Mouse (Mus musculus): ENCODE results near the gene Atp8a1. TPM values are rescaled to one million over a fixed set of nuclear protein-coding genes. Genes with fewer than 3 reads are reported as not detected.

Atp8a1 gene
- polyA plus RNA-seq, 1 experiment, result 27.8 TPM

DNA sequence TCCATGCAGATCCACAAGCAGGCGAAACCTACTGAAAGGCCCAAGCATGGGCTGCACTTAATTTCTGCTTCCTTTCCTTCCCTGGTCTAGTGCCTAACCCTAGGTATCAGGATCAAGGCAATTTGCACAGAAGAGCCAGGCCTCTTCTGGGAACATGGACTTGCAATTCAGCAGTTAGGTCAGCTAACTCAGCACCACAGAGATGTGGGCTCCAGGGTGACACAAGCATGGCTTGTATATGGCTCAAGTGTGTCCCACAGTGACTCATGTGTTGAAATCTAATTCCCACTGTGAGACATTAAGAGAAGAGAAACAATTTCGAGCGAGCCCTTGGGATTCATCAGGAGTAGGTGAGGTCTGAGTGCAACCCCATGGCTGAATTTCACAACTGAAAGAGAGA, 18.9 kb downstream of the Atp8a1 start:
- DNase-seq, result no peak
- TF ChIP-seq POLR2A (IDR thresholded peaks at IDR 0.05; ENCODE audit: control insufficient read depth, extremely low read depth, insufficient read depth, low read length, poor library complexity) (no peak), CTCF (IDR thresholded peaks at IDR 0.05; ENCODE audit: borderline replicate concordance, control insufficient read depth, extremely low read depth, insufficient read depth, low read length, poor library complexity) (no peak)
- Histone ChIP-seq H3K27me3 (ENCODE audit: control insufficient read depth, insufficient read depth, low read length) (no peaks in the 10 kb centered on the region), H3K36me3 (ENCODE audit: control insufficient read depth, insufficient read depth, low read length) (no peaks in the 10 kb centered on the region), H3K4me1 (replicated peaks; ENCODE audit: control insufficient read depth, insufficient read depth, low read length) (peaks cover 11% of the 10 kb centered on the region), H3K27ac (ENCODE audit: control insufficient read depth, insufficient read depth, low read length) (no peak overlapping the region), H3K4me3 (ENCODE audit: control insufficient read depth, insufficient read depth, low read length) (no peak overlapping the region)
- WGBS, result 96% methylated on average over 3 of the region's 3 CpGs

DNA sequence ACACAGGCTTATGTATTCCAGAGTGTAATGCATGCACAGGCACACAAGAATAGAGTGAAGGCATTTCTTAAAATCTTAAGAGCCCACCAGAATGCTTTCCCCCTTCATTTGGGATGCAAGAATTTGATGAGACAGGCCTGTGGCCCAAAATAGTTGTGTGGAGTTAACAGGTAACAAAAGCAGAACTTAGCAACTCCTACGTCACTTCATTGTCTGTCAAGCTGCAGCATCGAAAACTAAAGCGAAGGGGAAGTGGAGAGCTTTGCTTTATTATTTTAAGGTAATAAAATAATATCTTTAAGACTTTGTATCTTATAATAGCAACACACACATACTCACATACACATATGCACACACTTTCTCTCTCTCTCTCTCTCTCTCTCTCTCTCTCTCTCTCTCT, 20.3 kb downstream of the Atp8a1 start:
- Histone ChIP-seq H3K27me3 (ENCODE audit: control insufficient read depth, insufficient read depth, low read length) (no peaks in the 10 kb centered on the region), H3K4me1 (replicated peaks; ENCODE audit: control insufficient read depth, insufficient read depth, low read length) (peaks cover 11% of the 10 kb centered on the region), H3K36me3 (ENCODE audit: control insufficient read depth, insufficient read depth, low read length) (no peaks in the 10 kb centered on the region), H3K27ac (ENCODE audit: control insufficient read depth, insufficient read depth, low read length) (no peak overlapping the region), H3K4me3 (ENCODE audit: control insufficient read depth, insufficient read depth, low read length) (no peak overlapping the region)
- no peak for TF ChIP-seq CTCF (IDR thresholded peaks at IDR 0.05; ENCODE audit: borderline replicate concordance, control insufficient read depth, extremely low read depth, insufficient read depth, low read length, poor library complexity)
- TF ChIP-seq POLR2A (IDR thresholded peaks at IDR 0.05; ENCODE audit: control insufficient read depth, extremely low read depth, insufficient read depth, low read length, poor library complexity), result no peak
- no peak for DNase-seq
- 94% methylated on average over 3 of the region's 3 CpGs for WGBS

GRCm38 (mm10) chr5:67826278-67826677, 21.0 kb downstream of the Atp8a1 start:
- H3K36me3 ChIP-seq (ENCODE audit: control insufficient read depth, insufficient read depth, low read length), result no peaks in the 10 kb centered on the region
- no peak overlapping the region for H3K4me3 ChIP-seq (ENCODE audit: control insufficient read depth, insufficient read depth, low read length)
- no peaks in the 10 kb centered on the region for H3K27me3 ChIP-seq (ENCODE audit: control insufficient read depth, insufficient read depth, low read length)
- DNase-seq, result no peak
- no peak overlapping the region for H3K27ac ChIP-seq (ENCODE audit: control insufficient read depth, insufficient read depth, low read length)
- WGBS, result 92% methylated on average over 9 of the region's 9 CpGs
- TF ChIP-seq POLR2A (IDR thresholded peaks at IDR 0.05; ENCODE audit: control insufficient read depth, extremely low read depth, insufficient read depth, low read length, poor library complexity) (no peak), CTCF (IDR thresholded peaks at IDR 0.05; ENCODE audit: borderline replicate concordance, control insufficient read depth, extremely low read depth, insufficient read depth, low read length, poor library complexity) (no peak)
- peaks cover 8% of the 10 kb centered on the region for H3K4me1 ChIP-seq (replicated peaks; ENCODE audit: control insufficient read depth, insufficient read depth, low read length)

- H3K27me3 ChIP-seq (ENCODE audit: control insufficient read depth, insufficient read depth, low read length), result no peaks in the 10 kb centered on the region
- no peak overlapping the region for H3K27ac ChIP-seq (ENCODE audit: control insufficient read depth, insufficient read depth, low read length)
- no peak overlapping the region for H3K4me3 ChIP-seq (ENCODE audit: control insufficient read depth, insufficient read depth, low read length)
- TF ChIP-seq CTCF (IDR thresholded peaks at IDR 0.05; ENCODE audit: borderline replicate concordance, control insufficient read depth, extremely low read depth, insufficient read depth, low read length, poor library complexity), result no peak
- no peak for TF ChIP-seq POLR2A (IDR thresholded peaks at IDR 0.05; ENCODE audit: control insufficient read depth, extremely low read depth, insufficient read depth, low read length, poor library complexity)
- WGBS, result 93% methylated on average over 2 of the region's 2 CpGs
- H3K4me1 ChIP-seq (replicated peaks; ENCODE audit: control insufficient read depth, insufficient read depth, low read length), result peaks cover 9% of the 10 kb centered on the region
- no peaks in the 10 kb centered on the region for H3K36me3 ChIP-seq (ENCODE audit: control insufficient read depth, insufficient read depth, low read length)
- DNase-seq, result no peak
Observed at GRCm38 (mm10) chr5:67824600-67824999, 22.6 kb downstream of the Atp8a1 start.

DNA sequence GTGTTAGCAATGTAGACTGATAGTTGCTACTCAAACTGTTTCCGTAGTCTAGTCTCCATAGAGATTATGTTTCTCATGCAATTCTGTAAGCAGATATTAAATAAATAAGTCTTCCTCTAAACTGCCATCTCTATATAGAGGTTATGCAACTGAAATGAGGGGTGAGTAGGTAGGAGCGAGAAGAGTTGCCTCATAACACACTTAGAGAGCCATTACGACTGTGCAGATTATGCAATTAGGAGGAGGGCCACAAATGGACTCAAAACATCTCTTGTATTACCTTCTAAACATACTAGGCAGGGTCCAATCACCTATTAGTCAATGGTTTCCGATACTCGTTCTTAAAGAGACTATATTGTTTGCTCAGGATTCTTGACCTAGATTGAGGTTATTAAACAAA, 23.5 kb downstream of the Atp8a1 start:
- no peak overlapping the region for H3K4me3 ChIP-seq (ENCODE audit: control insufficient read depth, insufficient read depth, low read length)
- no peaks in the 10 kb centered on the region for H3K36me3 ChIP-seq (ENCODE audit: control insufficient read depth, insufficient read depth, low read length)
- 97% methylated on average over 5 of the region's 5 CpGs for WGBS
- TF ChIP-seq POLR2A (IDR thresholded peaks at IDR 0.05; ENCODE audit: control insufficient read depth, extremely low read depth, insufficient read depth, low read length, poor library complexity), result no peak
- TF ChIP-seq CTCF (IDR thresholded peaks at IDR 0.05; ENCODE audit: borderline replicate concordance, control insufficient read depth, extremely low read depth, insufficient read depth, low read length, poor library complexity), result no peak
- H3K27me3 ChIP-seq (ENCODE audit: control insufficient read depth, insufficient read depth, low read length), result no peaks in the 10 kb centered on the region
- H3K27ac ChIP-seq (ENCODE audit: control insufficient read depth, insufficient read depth, low read length), result no peak overlapping the region
- peaks cover 9% of the 10 kb centered on the region for H3K4me1 ChIP-seq (replicated peaks; ENCODE audit: control insufficient read depth, insufficient read depth, low read length)
- DNase-seq, result no peak

DNA sequence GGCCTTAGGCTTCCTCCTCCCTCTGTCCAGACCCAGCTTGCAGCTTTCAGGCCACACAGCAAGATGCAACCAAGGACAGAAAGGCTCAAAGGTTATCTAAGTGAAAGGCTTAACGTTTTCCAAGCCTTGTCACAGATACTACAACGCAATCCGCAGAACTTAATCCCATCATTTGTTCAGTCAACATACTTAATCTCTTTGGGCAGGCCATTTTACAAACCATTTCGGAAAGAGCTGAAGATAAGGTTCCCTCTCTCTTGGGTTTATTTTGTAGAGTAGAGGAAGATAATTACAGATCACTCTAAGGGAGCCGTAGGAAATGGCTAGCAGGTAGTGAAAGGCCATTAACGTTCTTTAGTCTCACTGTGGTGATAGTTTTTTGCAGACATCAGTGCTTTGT, 24.6 kb downstream of the Atp8a1 start:
- Histone ChIP-seq H3K4me3 (ENCODE audit: control insufficient read depth, insufficient read depth, low read length) (no peak overlapping the region), H3K36me3 (ENCODE audit: control insufficient read depth, insufficient read depth, low read length) (no peaks in the 10 kb centered on the region), H3K27me3 (ENCODE audit: control insufficient read depth, insufficient read depth, low read length) (no peaks in the 10 kb centered on the region), H3K27ac (ENCODE audit: control insufficient read depth, insufficient read depth, low read length) (no peak overlapping the region; the same call in 1 of the 2 replicates), H3K4me1 (replicated peaks; ENCODE audit: control insufficient read depth, insufficient read depth, low read length) (peaks cover 9% of the 10 kb centered on the region)
- TF ChIP-seq POLR2A (IDR thresholded peaks at IDR 0.05; ENCODE audit: control insufficient read depth, extremely low read depth, insufficient read depth, low read length, poor library complexity) (no peak), CTCF (IDR thresholded peaks at IDR 0.05; ENCODE audit: borderline replicate concordance, control insufficient read depth, extremely low read depth, insufficient read depth, low read length, poor library complexity) (no peak)
- 92% methylated on average over 6 of the region's 6 CpGs for WGBS
- no peak for DNase-seq

DNA sequence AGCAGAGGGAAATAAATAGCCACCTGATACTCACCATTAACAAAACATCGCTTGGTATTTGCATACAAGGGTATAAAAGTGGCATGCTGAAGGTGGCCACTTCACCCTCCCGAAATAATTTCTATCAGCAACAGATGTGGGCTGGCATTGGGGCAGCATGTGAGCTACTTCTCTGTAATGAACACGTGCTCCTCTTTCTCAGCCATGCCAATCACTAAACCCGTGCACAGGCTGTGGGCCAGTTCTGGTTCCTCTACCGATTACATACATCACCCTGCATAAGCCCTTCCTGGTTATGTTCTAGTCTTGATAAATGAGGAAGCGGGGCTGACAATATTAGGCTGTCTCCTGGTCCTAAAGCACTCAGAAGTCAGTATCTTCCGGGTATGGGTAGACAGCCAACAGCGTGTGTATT, 25.2 kb downstream of the Atp8a1 start:
- peaks cover 9% of the 10 kb centered on the region for H3K4me1 ChIP-seq (replicated peaks; ENCODE audit: control insufficient read depth, insufficient read depth, low read length)
- no peak overlapping the region for H3K27ac ChIP-seq (ENCODE audit: control insufficient read depth, insufficient read depth, low read length)
- H3K27me3 ChIP-seq (ENCODE audit: control insufficient read depth, insufficient read depth, low read length), result no peaks in the 10 kb centered on the region
- WGBS, result 32% methylated on average over 8 of the region's 8 CpGs
- H3K36me3 ChIP-seq (ENCODE audit: control insufficient read depth, insufficient read depth, low read length), result no peaks in the 10 kb centered on the region
- TF ChIP-seq CTCF (IDR thresholded peaks at IDR 0.05; ENCODE audit: borderline replicate concordance, control insufficient read depth, extremely low read depth, insufficient read depth, low read length, poor library complexity), result no peak
- no peak for TF ChIP-seq POLR2A (IDR thresholded peaks at IDR 0.05; ENCODE audit: control insufficient read depth, extremely low read depth, insufficient read depth, low read length, poor library complexity)
- no peak for DNase-seq
- no peak overlapping the region for H3K4me3 ChIP-seq (ENCODE audit: control insufficient read depth, insufficient read depth, low read length)

Measured in thymus, adult 2 months (tissue).